Mouse (Mus musculus): ENCODE data around the gene Hoxd11. TPM values are rescaled to one million over a fixed set of nuclear protein-coding genes. Genes with fewer than 3 reads are reported as not detected.

Gene Hoxd11
- polyA plus RNA-seq, 1 experiment from 2014 or later, result not detected

- WGBS, result 2% methylated on average over 26 of the region's 26 CpGs
- ATAC-seq (replicated peaks), result 0 out of 2 replicates have a peak, but pooled peaks have one; percentile 16
- no peaks in the 10 kb centered on the region for H3K9me3 ChIP-seq
- H3K36me3 ChIP-seq, result no peaks in the 10 kb centered on the region
- no peak overlapping the region for H3K4me2 ChIP-seq (replicated peaks)
- peaks cover 14% of the 10 kb centered on the region for H3K4me1 ChIP-seq
- H3K27ac ChIP-seq (replicated peaks), result no peak overlapping the region
- H3K9ac ChIP-seq (replicated peaks), result no peak overlapping the region
- H3K4me3 ChIP-seq, result no peak overlapping the region
- H3K27me3 ChIP-seq, result peaks cover 94% of the 10 kb centered on the region
Measured at GRCm38 (mm10) chr2:74703720-74704392, 24.5 kb downstream of the Hoxd11 start.

DNA sequence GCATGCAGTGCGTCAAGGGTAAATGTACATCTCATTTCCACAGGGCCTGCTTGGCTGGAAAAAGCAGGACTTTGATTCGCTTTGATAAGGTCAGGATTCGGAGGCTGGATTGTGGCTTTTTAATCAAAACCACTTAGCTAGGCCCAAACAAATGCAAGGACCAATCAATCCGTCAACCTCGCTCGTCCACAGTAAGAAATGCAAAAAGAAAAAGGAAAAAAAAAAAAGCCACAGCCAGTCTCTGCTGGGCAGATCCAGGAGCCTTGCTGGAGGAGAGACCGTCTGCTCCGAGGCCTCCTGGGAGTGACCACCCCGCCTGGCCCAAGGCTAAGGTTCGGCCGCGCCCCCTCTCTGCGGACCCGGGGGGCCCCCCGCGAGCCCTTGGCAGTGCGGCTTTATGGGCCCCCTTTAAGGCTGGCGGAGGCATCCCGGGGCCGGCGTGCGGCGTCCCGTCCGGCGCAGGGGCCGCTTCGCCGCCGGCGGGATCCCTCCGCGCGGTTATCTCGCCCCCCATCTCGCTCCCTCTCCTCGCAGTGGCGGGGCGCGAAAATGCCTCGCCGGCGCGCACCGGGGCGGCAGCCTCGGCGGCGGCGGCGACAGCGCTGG lies 25.1 kb downstream of the Hoxd11 start, which contains the start of gene Hoxd8:
Gene Hoxd8, plus strand, starts transcription at position 223 of the 606 bp plus-strand sequence.
- under 1% methylated on average over 41 of the region's 52 CpGs for WGBS
- H3K27me3 ChIP-seq, result peaks cover 94% of the 10 kb centered on the region
- no peak for ATAC-seq (replicated peaks)
- peaks cover 14% of the 10 kb centered on the region for H3K4me1 ChIP-seq
- peak within 1 kb of the TSS; percentile 45 for H3K4me2 ChIP-seq (replicated peaks)
- peak within 1 kb of the TSS; percentile 32 for H3K4me3 ChIP-seq
- H3K9me3 ChIP-seq, result no peaks in the 10 kb centered on the region
- H3K36me3 ChIP-seq, result no peaks in the 10 kb centered on the region
- no peak within 1 kb of the TSS for H3K27ac ChIP-seq (replicated peaks)
- no peak within 1 kb of the TSS for H3K9ac ChIP-seq (replicated peaks)

DNA sequence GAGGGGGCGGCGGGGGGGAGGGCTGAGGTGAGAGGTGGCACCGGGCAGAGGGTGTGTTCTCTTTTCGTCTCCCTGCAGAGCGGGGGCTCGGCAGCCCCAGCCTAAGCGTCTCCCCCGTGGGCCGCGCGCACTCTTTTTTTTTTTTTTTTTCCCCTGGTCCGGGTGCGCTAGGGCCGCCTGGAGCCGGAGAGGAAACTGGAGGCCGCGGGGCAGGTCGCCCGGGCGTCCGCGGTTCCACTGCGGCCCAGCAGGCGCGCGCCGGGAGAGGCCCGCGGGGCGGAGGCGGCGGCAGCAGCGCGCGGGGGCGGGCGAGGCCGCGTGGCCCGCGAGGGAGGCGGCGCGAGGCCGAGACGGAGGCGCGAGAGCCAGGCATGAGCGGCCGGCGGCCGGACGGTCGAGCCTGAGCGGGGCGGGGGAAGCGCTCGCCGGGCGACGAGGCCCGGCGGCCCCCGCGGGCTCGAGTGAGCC lies 25.7 kb downstream of the Hoxd11 start:
- no peaks in the 10 kb centered on the region for H3K9me3 ChIP-seq
- WGBS, result under 1% methylated on average over 59 of the region's 66 CpGs
- H3K9ac ChIP-seq (replicated peaks), result no peak overlapping the region
- H3K4me3 ChIP-seq, result peak overlapping the region; percentile 32
- H3K4me2 ChIP-seq (replicated peaks), result peak overlapping the region; percentile 45
- H3K27ac ChIP-seq (replicated peaks), result no peak overlapping the region
- ATAC-seq (replicated peaks), result no peak; the same call in 1 of the 2 replicates
- peaks cover 94% of the 10 kb centered on the region for H3K27me3 ChIP-seq
- H3K4me1 ChIP-seq, result peaks cover 14% of the 10 kb centered on the region
- no peaks in the 10 kb centered on the region for H3K36me3 ChIP-seq

- no peak; the same call in 1 of the 2 replicates for ATAC-seq (replicated peaks)
- peak overlapping the region; percentile 45 for H3K4me2 ChIP-seq (replicated peaks)
- WGBS, result under 1% methylated on average over 64 of the region's 85 CpGs
- H3K27ac ChIP-seq (replicated peaks), result no peak overlapping the region
- no peaks in the 10 kb centered on the region for H3K9me3 ChIP-seq
- H3K27me3 ChIP-seq, result peaks cover 94% of the 10 kb centered on the region
- H3K4me1 ChIP-seq, result peaks cover 14% of the 10 kb centered on the region
- peak overlapping the region; percentile 32 for H3K4me3 ChIP-seq
- no peaks in the 10 kb centered on the region for H3K36me3 ChIP-seq
- H3K9ac ChIP-seq (replicated peaks), result no peak overlapping the region
Measured at GRCm38 (mm10) chr2:74705467-74706089, 26.2 kb downstream of the Hoxd11 start.

DNA sequence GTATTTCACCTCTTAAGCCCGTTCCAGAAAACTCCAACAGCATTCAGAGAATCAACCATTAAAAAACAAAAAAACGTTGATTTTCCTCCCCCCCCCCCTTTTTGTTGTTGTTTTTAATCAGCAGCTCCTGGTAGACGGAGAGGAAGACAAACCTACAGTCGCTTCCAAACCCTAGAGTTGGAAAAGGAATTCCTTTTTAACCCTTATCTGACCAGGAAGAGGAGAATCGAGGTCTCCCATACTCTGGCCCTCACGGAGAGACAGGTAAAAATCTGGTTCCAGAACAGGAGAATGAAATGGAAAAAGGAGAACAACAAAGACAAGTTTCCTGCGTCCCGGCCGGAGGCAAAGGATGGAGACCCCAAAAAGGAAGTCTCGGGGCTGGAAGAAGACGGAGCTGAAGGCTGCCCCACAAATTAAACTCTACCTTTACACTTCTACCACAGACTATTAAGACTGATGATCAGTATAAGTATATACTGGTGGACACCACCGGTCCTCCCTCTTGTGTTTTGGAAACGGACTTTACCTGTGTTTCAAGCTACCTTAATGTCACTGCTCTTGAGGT lies 27.1 kb downstream of the Hoxd11 start:
- no peak overlapping the region for H3K4me3 ChIP-seq
- H3K36me3 ChIP-seq, result no peaks in the 10 kb centered on the region
- WGBS, result 1% methylated on average over 13 of the region's 13 CpGs
- no peak overlapping the region for H3K9ac ChIP-seq (replicated peaks)
- H3K4me2 ChIP-seq (replicated peaks), result no peak overlapping the region
- no peaks in the 10 kb centered on the region for H3K9me3 ChIP-seq
- H3K27ac ChIP-seq (replicated peaks), result no peak overlapping the region
- peaks cover 14% of the 10 kb centered on the region for H3K4me1 ChIP-seq
- H3K27me3 ChIP-seq, result peaks cover 93% of the 10 kb centered on the region
- no peak for ATAC-seq (replicated peaks)

DNA sequence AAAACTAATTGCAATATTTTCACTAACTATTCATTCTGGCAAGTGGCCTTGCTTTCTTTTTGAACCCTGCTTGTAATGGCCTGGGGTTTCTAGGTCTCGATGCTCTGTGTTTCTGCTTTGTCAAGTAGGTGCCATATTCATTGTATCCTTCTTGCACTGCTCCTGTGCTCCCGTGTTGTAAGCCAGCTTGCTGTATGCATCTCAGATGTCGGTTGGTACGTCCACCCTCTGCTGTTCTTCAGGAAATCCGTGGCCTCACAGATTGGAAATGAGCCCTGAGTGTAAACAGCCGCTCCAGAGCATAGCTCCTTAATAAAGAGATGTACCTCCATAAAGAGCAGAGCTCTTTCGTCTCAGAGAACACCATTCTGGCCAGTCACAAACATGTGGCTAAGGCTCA lies 28.2 kb downstream of the Hoxd11 start:
- Histone ChIP-seq H3K36me3 (no peaks in the 10 kb centered on the region), H3K27me3 (peaks cover 94% of the 10 kb centered on the region), H3K4me1 (peaks cover 21% of the 10 kb centered on the region), H3K4me3 (no peak overlapping the region), H3K4me2 (replicated peaks) (no peak overlapping the region), H3K9me3 (no peaks in the 10 kb centered on the region), H3K9ac (replicated peaks) (no peak overlapping the region), H3K27ac (replicated peaks) (no peak overlapping the region)
- ATAC-seq (replicated peaks), result no peak
- 7% methylated on average over 7 of the region's 7 CpGs for WGBS

DNA sequence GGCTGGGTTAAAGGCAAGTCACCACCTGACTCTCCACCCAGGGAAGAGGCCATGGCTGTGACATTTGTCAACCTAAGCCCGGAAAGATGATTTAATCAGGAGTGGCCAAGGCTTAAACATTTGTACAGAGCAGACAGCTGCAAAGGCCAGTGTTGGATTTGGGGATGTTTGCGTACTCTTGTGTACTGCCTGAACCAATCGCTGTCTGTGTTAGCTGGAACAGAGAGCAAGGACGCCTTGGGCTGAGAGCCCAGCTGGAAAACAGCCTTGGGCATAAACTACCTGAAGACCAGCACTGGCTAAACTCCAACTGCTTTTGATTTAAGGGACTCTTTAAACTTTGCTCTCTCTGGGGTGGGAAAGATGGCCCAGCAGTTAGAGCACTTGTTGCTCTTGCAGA lies 29.3 kb downstream of the Hoxd11 start:
- no peak overlapping the region for H3K9ac ChIP-seq (replicated peaks)
- no peaks in the 10 kb centered on the region for H3K36me3 ChIP-seq
- peaks cover 21% of the 10 kb centered on the region for H3K4me1 ChIP-seq
- no peak overlapping the region for H3K27ac ChIP-seq (replicated peaks)
- WGBS, result 2% methylated on average over 4 of the region's 4 CpGs
- H3K4me2 ChIP-seq (replicated peaks), result no peak overlapping the region
- H3K9me3 ChIP-seq, result no peaks in the 10 kb centered on the region
- H3K4me3 ChIP-seq, result no peak overlapping the region
- ATAC-seq (replicated peaks), result no peak
- peaks cover 95% of the 10 kb centered on the region for H3K27me3 ChIP-seq

DNA sequence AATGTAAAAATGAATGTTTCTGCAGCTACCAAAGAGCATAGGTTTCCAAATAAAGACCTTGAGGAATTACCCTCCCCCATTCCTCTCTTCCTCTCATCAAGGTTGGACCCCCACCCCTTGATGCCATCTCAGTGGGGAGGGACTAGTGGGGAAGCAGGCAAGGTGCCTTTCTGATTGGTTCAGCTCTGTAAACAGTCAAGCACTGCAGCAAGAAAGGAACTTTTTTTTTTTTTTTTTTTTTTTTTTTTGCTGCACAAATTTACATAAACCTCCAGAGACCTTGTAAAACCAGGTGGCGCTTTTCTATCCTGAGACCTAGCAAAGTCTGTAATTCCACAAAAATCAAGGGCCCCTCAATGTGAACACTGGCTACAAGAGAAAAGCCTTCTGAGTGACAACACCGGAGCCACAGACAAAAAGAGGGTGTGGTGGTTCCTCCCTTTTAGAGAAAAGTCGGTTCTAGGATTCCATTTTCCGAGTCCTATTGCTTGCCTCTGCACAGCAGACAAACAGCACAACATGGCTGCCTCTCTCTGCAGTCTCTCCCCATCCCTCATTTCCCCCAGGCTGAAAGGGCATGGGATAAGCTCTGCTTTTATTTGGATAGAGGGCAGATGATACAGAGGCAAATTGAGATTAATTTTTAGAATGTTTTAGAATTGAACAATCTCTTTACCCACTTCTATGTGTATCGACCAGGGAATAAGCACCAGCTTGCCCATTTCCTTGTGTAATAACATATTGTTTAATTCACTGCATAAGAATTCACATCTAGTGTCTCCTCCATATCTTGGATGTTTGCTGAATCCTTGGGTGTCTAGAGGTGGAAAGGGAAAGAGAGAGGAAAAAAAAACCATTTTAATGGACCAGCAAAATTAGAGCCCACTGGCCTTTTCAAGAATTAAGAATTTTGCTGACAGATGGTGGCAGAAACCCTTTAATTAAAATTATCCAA lies 30.4 kb downstream of the Hoxd11 start:
- Histone ChIP-seq H3K4me3 (no peak overlapping the region), H3K9ac (replicated peaks) (no peak overlapping the region), H3K27me3 (peaks cover 95% of the 10 kb centered on the region), H3K4me2 (replicated peaks) (no peak overlapping the region), H3K27ac (replicated peaks) (no peak overlapping the region), H3K9me3 (no peaks in the 10 kb centered on the region), H3K4me1 (peaks cover 18% of the 10 kb centered on the region), H3K36me3 (no peaks in the 10 kb centered on the region)
- no peak for ATAC-seq (replicated peaks)
- WGBS, result 2% methylated on average over 5 of the region's 5 CpGs

GRCm38 (mm10) chr2:74710929-74711543 lies 31.7 kb downstream of the Hoxd11 start:
- Histone ChIP-seq H3K27ac (replicated peaks) (no peak overlapping the region), H3K4me3 (no peak overlapping the region), H3K4me1 (peaks cover 9% of the 10 kb centered on the region), H3K9me3 (no peaks in the 10 kb centered on the region), H3K27me3 (peaks cover 98% of the 10 kb centered on the region), H3K4me2 (replicated peaks) (no peak overlapping the region), H3K9ac (replicated peaks) (no peak overlapping the region), H3K36me3 (no peaks in the 10 kb centered on the region)
- no peak for ATAC-seq (replicated peaks)
- under 1% methylated on average over 16 of the region's 16 CpGs for WGBS

GRCm38 (mm10) chr2:74711721-74712621 lies 32.6 kb downstream of the Hoxd11 start, which contains the start of the genes Hoxd3 and Hoxd4:
Gene Hoxd3 (plus strand): TSS chr2:74711927.
Gene Hoxd4 (plus strand): TSS chr2:74711929.
- no peak for ATAC-seq (replicated peaks)
- peak within 1 kb of the TSS; percentile 21; the same call in 1 of the 2 replicates for H3K4me3 ChIP-seq

More at GRCm38 (mm10) chr2:74711721-74712621, 32.6 kb downstream of the Hoxd11 start, which contains the start of the genes Hoxd3 and Hoxd4:
- H3K27me3 ChIP-seq, result peaks cover 98% of the 10 kb centered on the region
- under 1% methylated on average over 65 of the region's 65 CpGs for WGBS
- H3K9ac ChIP-seq (replicated peaks), result no peak within 1 kb of the TSS
- H3K4me2 ChIP-seq (replicated peaks), result peak within 1 kb of the TSS; percentile 28
- peaks cover 9% of the 10 kb centered on the region for H3K4me1 ChIP-seq
- H3K9me3 ChIP-seq, result no peaks in the 10 kb centered on the region
- no peaks in the 10 kb centered on the region for H3K36me3 ChIP-seq
- no peak within 1 kb of the TSS for H3K27ac ChIP-seq (replicated peaks)

All from forebrain, embryonic 15.5 days (tissue).